Mouse (Mus musculus) C2C12 (cell line): ENCODE data around the gene Stox2.

Source experiments
- CTCF ChIP-seq: IDR thresholded peaks from one replicate; pipeline ENCODE4 v1.5.1; 2011; ENCODE audit not compliant: control insufficient read depth, insufficient read depth, insufficient read length
- MAX ChIP-seq: IDR thresholded peaks from one replicate; pipeline ENCODE4 v1.6.1; 2011; ENCODE audit warnings: mild to moderate bottlenecking, control low read depth
- MYOG ChIP-seq: IDR thresholded peaks from one replicate; pipeline ENCODE4 v1.6.1; 2011; ENCODE audit not compliant: control insufficient read depth, insufficient read length; ENCODE audit errors: extremely low read depth
- USF1 ChIP-seq: IDR thresholded peaks from one replicate; pipeline ENCODE4 v1.6.1; 2011; ENCODE audit warnings: low read depth, mild to moderate bottlenecking, control low read depth, moderate library complexity

GRCm38 (mm10) chr8:47240871-47241270, 205.3 kb downstream of the Stox2 start:
- TF ChIP-seq CTCF, result no peak
- TF ChIP-seq USF1, result no peak
- TF ChIP-seq MAX, result no peak
- no peak for TF ChIP-seq MYOG
